Comparison of ENCODE assay signal across 33 mouse cellular contexts in genomic region chr9:27821197-27821596, GRCm38 (mm10).
"Had no signal": no experiment of that assay in that cellular context is flagged by ENCODE, and none has a peak within 500 bp of the region (broad histone marks: within the 10 kb centered on the region; RNA-seq: fewer than 3 reads in every experiment).

No protein-coding gene starts in this region.

- H3K4me1 ChIP-seq: heart, embryonic 12.5 days; heart, embryonic 13.5 days; heart, embryonic 15.5 days; hindbrain, embryonic 10.5 days; hindbrain, embryonic 12.5 days; hindbrain, embryonic 15.5 days; intestine, embryonic 15.5 days; kidney, embryonic 15.5 days had no signal

- H3K4me3 ChIP-seq: heart, embryonic 12.5 days; heart, embryonic 13.5 days; heart, embryonic 15.5 days; hindbrain, embryonic 10.5 days; hindbrain, embryonic 12.5 days; hindbrain, embryonic 15.5 days; intestine, embryonic 15.5 days; kidney, embryonic 15.5 days; layer of hippocampus, adult 2 months; left cerebral cortex, adult 2 months had no signal

- H3K9ac ChIP-seq: heart, embryonic 12.5 days; heart, embryonic 13.5 days; heart, embryonic 15.5 days; hindbrain, embryonic 12.5 days; hindbrain, embryonic 14.5 days; hindbrain, embryonic 15.5 days; intestine, embryonic 15.5 days; kidney, embryonic 15.5 days had no signal

- H3K27me3 ChIP-seq: heart, embryonic 12.5 days; heart, embryonic 13.5 days; heart, embryonic 15.5 days; hindbrain, embryonic 12.5 days; hindbrain, embryonic 15.5 days; intestine, embryonic 15.5 days; kidney, embryonic 15.5 days had no signal

- H3K4me2 ChIP-seq: heart, embryonic 11.5 days; heart, embryonic 12.5 days; heart, embryonic 13.5 days; heart, embryonic 15.5 days; hindbrain, embryonic 12.5 days; hindbrain, embryonic 14.5 days; hindbrain, embryonic 15.5 days; intestine, embryonic 15.5 days; kidney, embryonic 15.5 days had no signal

- H3K27ac ChIP-seq: heart, embryonic 13.5 days; heart, embryonic 15.5 days; hindbrain, embryonic 10.5 days; hindbrain, embryonic 12.5 days; hindbrain, embryonic 14.5 days; hindbrain, embryonic 15.5 days; hindbrain, postnatal 0 days; intestine, embryonic 15.5 days; kidney, embryonic 15.5 days; kidney, postnatal 0 days; layer of hippocampus, adult 2 months; left cerebral cortex, adult 2 months had no signal

- H3K36me3 ChIP-seq: heart, embryonic 12.5 days; heart, embryonic 13.5 days; heart, embryonic 15.5 days; hindbrain, embryonic 10.5 days; hindbrain, embryonic 12.5 days; hindbrain, embryonic 15.5 days; intestine, embryonic 15.5 days; kidney, embryonic 15.5 days had no signal

- DNase-seq: heart, postnatal 10 days; heart, postnatal 14 days; heart, postnatal 36 days; heart, postnatal 4 days; kidney, adult 11 months; kidney, adult 18-20 months; kidney, adult 8-10 months; kidney, adult 9 months; kidney, postnatal 10 days; kidney, postnatal 14 days; kidney, postnatal 25 days; kidney, postnatal 36 days; kidney, postnatal 4 days; layer of hippocampus, adult 9-11 months; layer of hippocampus, postnatal 36 days had no signal

- ATAC-seq: hindbrain, embryonic 16.5 days; hindbrain, postnatal 0 days; inflammation-experienced regulatory T-cells, adult 6 months; intestine, embryonic 15.5 days; intestine, embryonic 16.5 days; intestine, postnatal 0 days had no signal

- H3K9me3 ChIP-seq: heart, embryonic 12.5 days; heart, embryonic 13.5 days; heart, embryonic 15.5 days; hindbrain, embryonic 10.5 days; hindbrain, embryonic 12.5 days; hindbrain, embryonic 15.5 days; intestine, embryonic 15.5 days; kidney, embryonic 15.5 days had no signal
